Mouse (Mus musculus): Measurements from ENCODE around the gene Ifi208. TPM values are rescaled to one million over a fixed set of nuclear protein-coding genes. Genes with fewer than 3 reads are reported as not detected.

Gene Ifi208
- total and polyA plus RNA-seq, 3 experiments, result 0.04 to 0.31 (median 0.13) TPM

DNA sequence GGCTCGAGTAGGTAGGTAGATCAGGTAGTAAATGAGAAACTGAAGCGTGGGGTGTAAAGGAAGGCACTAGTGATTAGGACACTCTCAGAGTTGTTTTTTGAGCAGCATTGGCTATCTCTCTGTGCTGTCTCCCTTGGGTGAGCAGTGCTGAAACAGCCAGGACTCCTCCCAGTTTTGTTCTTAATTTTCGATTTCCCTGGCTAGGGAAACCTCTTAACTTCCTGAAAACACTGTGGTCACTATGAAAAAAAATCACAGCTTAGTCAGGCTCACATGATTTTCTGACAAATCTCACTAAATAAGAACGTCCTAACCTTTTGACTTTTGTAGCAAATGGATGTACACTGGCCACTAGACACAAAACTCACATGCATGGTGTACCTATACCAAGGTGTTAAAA, 68.2 kb downstream of the Ifi208 start, which contains the start of gene Ifi207 (continued):
- no peak for TF ChIP-seq JUND (conservative IDR thresholded peaks at IDR 0.05; ENCODE audit: low read depth, low read length)
- TF ChIP-seq GABPA (IDR thresholded peaks at IDR 0.05; ENCODE audit: insufficient replicate concordance, low read depth, low read length), result no peak
- TF ChIP-seq MXI1 (IDR thresholded peaks at IDR 0.05; ENCODE audit: low read depth, low read length), result no peak
- TF ChIP-seq MAZ (IDR thresholded peaks at IDR 0.05; ENCODE audit: low read depth, low read length), result no peak
- no peak for TF ChIP-seq SIN3A (IDR thresholded peaks at IDR 0.05; ENCODE audit: low read length)
- TF ChIP-seq E2F4 (IDR thresholded peaks at IDR 0.05; ENCODE audit: insufficient replicate concordance, low read depth, low read length), result no peak
- TF ChIP-seq KAT2A (IDR thresholded peaks at IDR 0.05; ENCODE audit: insufficient replicate concordance, low read length), result no peak
- no peak for TF ChIP-seq UBTF (IDR thresholded peaks at IDR 0.05; ENCODE audit: low read depth, low read length)
- TF ChIP-seq TBP (conservative IDR thresholded peaks at IDR 0.05; ENCODE audit: low read depth, low read length), result 0 out of 2 replicates have a peak, but pooled peaks have one; percentile 16
- no peak for TF ChIP-seq ELF1 (IDR thresholded peaks at IDR 0.05; ENCODE audit: low read depth, low read length)

DNA sequence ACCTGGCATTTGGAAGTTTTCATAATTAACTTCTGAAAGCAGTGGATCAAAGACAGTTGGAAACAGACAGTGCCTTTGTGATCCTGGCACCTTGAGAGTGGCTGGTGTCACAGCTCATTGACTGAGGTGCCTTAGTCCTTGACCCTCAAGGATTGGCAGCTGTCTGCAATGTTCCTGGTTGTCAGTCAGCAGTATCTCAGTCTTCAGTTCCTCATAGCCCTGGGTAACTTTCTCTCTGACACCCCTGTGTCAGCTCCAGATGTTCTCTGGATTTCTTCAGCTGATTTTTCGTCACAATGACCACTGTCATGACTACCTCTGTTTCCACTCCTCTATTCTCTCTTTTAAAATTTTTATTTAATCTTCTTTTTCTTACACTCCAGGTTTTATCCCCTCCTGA, 68.8 kb downstream of the Ifi208 start:
- H3K27ac ChIP-seq (ENCODE audit: insufficient read depth, low read depth), result no peak overlapping the region
- peak overlapping the region; percentile 59; the same call in 1 of the 2 replicates for H3K4me2 ChIP-seq (ENCODE audit: insufficient read depth, low read depth, poor library complexity, severe bottlenecking)
- no peak overlapping the region for H3K4me3 ChIP-seq (replicated peaks in 1 of 3; ENCODE audit: low read depth in 2 of 3, low read length in 2 of 3, poor library complexity in 1 of 3)
- H3K4me1 ChIP-seq (ENCODE audit: control insufficient read depth in 1 of 2, insufficient read depth in 2 of 2), result peaks cover 3 to 27% of the 10 kb centered on the region in 2 experiments; a peak in 3 of 4 replicates
- no peaks in the 10 kb centered on the region for H3K27me3 ChIP-seq (replicated peaks)
- no peaks in the 10 kb centered on the region for H3K9me3 ChIP-seq (replicated peaks; ENCODE audit: low read length)
- no peak overlapping the region for H3K9ac ChIP-seq (ENCODE audit: insufficient read depth, low read depth)
- peak; percentile 59 for DNase-seq (ENCODE audit: extremely low read depth)
- H3K79me2 ChIP-seq (replicated peaks; ENCODE audit: control insufficient read depth, extremely low read depth, insufficient read depth, poor library complexity, severe bottlenecking), result peaks cover 2% of the 10 kb centered on the region; the same call in 1 of the 2 replicates
- dilution Hi-C loops (cut with MboI; ENCODE audit: extremely low pct_ligation_motif_present, extremely low pct_unique_long_range_greater_than_20kb, low sequenced_read_pairs), result no loop called here
- no peaks in the 10 kb centered on the region for H3K36me3 ChIP-seq (replicated peaks in 1 of 2; ENCODE audit: control insufficient read depth in 1 of 2, insufficient read depth in 1 of 2, low read length in 1 of 2)
- in situ Hi-C loops (cut with MboI; ENCODE audit: low pct_ligation_motif_present, low pct_unique_long_range_greater_than_20kb, low sequenced_read_pairs), result no loop called here
- peak; percentile 63 for TF ChIP-seq TCF12 (IDR thresholded peaks at IDR 0.05; ENCODE audit: low read depth, low read length)
- no peak for TF ChIP-seq JUN (IDR thresholded peaks at IDR 0.05; ENCODE audit: insufficient read depth, low read depth, low read length)
- TF ChIP-seq JUND (conservative IDR thresholded peaks at IDR 0.05; ENCODE audit: low read depth, low read length), result no peak
- TF ChIP-seq E2F4 (IDR thresholded peaks at IDR 0.05; ENCODE audit: insufficient replicate concordance, low read depth, low read length), result no peak
- no peak for TF ChIP-seq CHD2 (IDR thresholded peaks at IDR 0.05; ENCODE audit: low read length)
- no peak for TF ChIP-seq NELFE (IDR thresholded peaks at IDR 0.05; ENCODE audit: low read depth, low read length)
- 0 out of 2 replicates have a peak, but pooled peaks have one; percentile 18 for TF ChIP-seq MYC (IDR thresholded peaks at IDR 0.05; ENCODE audit: low read depth, low read length)
- no peak for TF ChIP-seq SMC3 (IDR thresholded peaks at IDR 0.05; ENCODE audit: low read depth, low read length)
- no peak for TF ChIP-seq ELF1 (IDR thresholded peaks at IDR 0.05; ENCODE audit: low read depth, low read length)
- TF ChIP-seq EP300 (IDR thresholded peaks at IDR 0.05; ENCODE audit: low read length), result peak; percentile 65; the same call in 1 of the 2 replicates
- no peak for TF ChIP-seq TBP (conservative IDR thresholded peaks at IDR 0.05; ENCODE audit: low read depth, low read length)
- TF ChIP-seq ETS1 (conservative IDR thresholded peaks at IDR 0.05; ENCODE audit: low read depth, low read length), result peak; percentile 83
- no peak for TF ChIP-seq USF2 (conservative IDR thresholded peaks at IDR 0.05; ENCODE audit: low read depth, low read length)
- TF ChIP-seq ZC3H11A (IDR thresholded peaks at IDR 0.05; ENCODE audit: low read depth, low read length), result no peak
- no peak for TF ChIP-seq NRF1 (IDR thresholded peaks at IDR 0.05; ENCODE audit: low read depth, low read length)
- no peak for TF ChIP-seq UBTF (IDR thresholded peaks at IDR 0.05; ENCODE audit: low read depth, low read length)
- TF ChIP-seq BHLHE40 (IDR thresholded peaks at IDR 0.05; ENCODE audit: low read depth, low read length), result peak; percentile 52; the same call in 1 of the 2 replicates
- peak; percentile 63; the same call in 1 of the 2 replicates for TF ChIP-seq IRF4 (IDR thresholded peaks at IDR 0.05; ENCODE audit: low read depth, low read length)

Other genes starting within 250 kb of the Ifi208 start
- gene Ifi206, start 182.6 kb upstream of the Ifi208 start, total RNA-seq (2012; rRNA removed), result not detected in 2 replicates
- 0.65 TPM in 1 of 2 replicates, not detected in the other for gene Ifi206, start 182.6 kb upstream of the Ifi208 start, total RNA-seq (2014; rRNA removed)
- 0.33 and 0.56 TPM in 2 replicates for gene Ifi206, start 182.6 kb upstream of the Ifi208 start, polyA plus RNA-seq (2012; ENCODE audit: insufficient read length, low read depth)
- gene Ifi214, start 137.7 kb upstream of the Ifi208 start, total RNA-seq (2012; rRNA removed), result not detected in 2 replicates
- 0.16 TPM in 1 of 2 replicates, not detected in the other for gene Ifi214, start 137.7 kb upstream of the Ifi208 start, total RNA-seq (2014; rRNA removed)
- 0.09 and 0.40 TPM in 2 replicates for gene Ifi214, start 137.7 kb upstream of the Ifi208 start, polyA plus RNA-seq (2012; ENCODE audit: insufficient read length, low read depth)
- gene Ifi213, start 74.4 kb upstream of the Ifi208 start, total RNA-seq (2012; rRNA removed), result 41.2 and 46.5 TPM in 2 replicates
- gene Ifi213, start 74.4 kb upstream of the Ifi208 start, total RNA-seq (2014; rRNA removed), result 70.8 and 78.0 TPM in 2 replicates
- 40.1 and 42.7 TPM in 2 replicates for gene Ifi213, start 74.4 kb upstream of the Ifi208 start, polyA plus RNA-seq (2012; ENCODE audit: insufficient read length, low read depth)
- 0.72 and 0.76 TPM in 2 replicates for gene Ifi209, start 42.8 kb upstream of the Ifi208 start, total RNA-seq (2012; rRNA removed)
- 3.2 and 4.3 TPM in 2 replicates for gene Ifi209, start 42.8 kb upstream of the Ifi208 start, total RNA-seq (2014; rRNA removed)
- gene Ifi209, start 42.8 kb upstream of the Ifi208 start, polyA plus RNA-seq (2012; ENCODE audit: insufficient read length, low read depth), result 4.9 and 6.2 TPM in 2 replicates
- gene Ifi207, start 68.1 kb downstream of the Ifi208 start, total RNA-seq (2012; rRNA removed), result 2.1 and 2.6 TPM in 2 replicates
- gene Ifi207, start 68.1 kb downstream of the Ifi208 start, total RNA-seq (2014; rRNA removed), result 2.9 and 3.4 TPM in 2 replicates
- 10.0 and 11.9 TPM in 2 replicates for gene Ifi207, start 68.1 kb downstream of the Ifi208 start, polyA plus RNA-seq (2012; ENCODE audit: insufficient read length, low read depth)
- 1.4 and 1.5 TPM in 2 replicates for gene Ifi204, start 93.3 kb downstream of the Ifi208 start, total RNA-seq (2012; rRNA removed)
- 0.94 and 1.6 TPM in 2 replicates for gene Ifi204, start 93.3 kb downstream of the Ifi208 start, total RNA-seq (2014; rRNA removed)
- 0.83 and 1.4 TPM in 2 replicates for gene Ifi204, start 93.3 kb downstream of the Ifi208 start, polyA plus RNA-seq (2012; ENCODE audit: insufficient read length, low read depth)
- gene Ifi211, start 239.4 kb downstream of the Ifi208 start, total RNA-seq (2012; rRNA removed), result 57.8 and 89.1 TPM in 2 replicates
- gene Ifi211, start 239.4 kb downstream of the Ifi208 start, total RNA-seq (2014; rRNA removed), result 114 and 130 TPM in 2 replicates
- gene Ifi211, start 239.4 kb downstream of the Ifi208 start, polyA plus RNA-seq (2012; ENCODE audit: insufficient read length, low read depth), result 66.6 and 67.9 TPM in 2 replicates